13 mouse cellular contexts compared by ENCODE assay signal in genomic region chr4:155777816-155778215, GRCm38 (mm10). TPM values are rescaled to one million over a fixed set of nuclear protein-coding genes. Genes with fewer than 3 reads are reported as not detected.
DNase-seq lines count a peak whose midpoint lies in the region; ATAC-seq and TF ChIP-seq lines count a peak whose summit lies in the region.
"Had no signal": no experiment of that assay in that cellular context is flagged by ENCODE, and none has a peak within 500 bp of the region (broad histone marks: within the 10 kb centered on the region; RNA-seq: fewer than 3 reads in every experiment).

No protein-coding gene starts in this region.

- peak overlapping the region; percentile 28; the same call in 1 of the 2 replicates for H3K9ac ChIP-seq in heart, embryonic 13.5 days
- H3K9ac ChIP-seq in lung, embryonic 15.5 days, result no peak overlapping the region
- H3K9ac ChIP-seq: liver, embryonic 12.5 days had no signal

- H3K4me1 ChIP-seq in heart, embryonic 13.5 days, result peaks cover 65% of the 10 kb centered on the region
- peaks cover 48% of the 10 kb centered on the region for H3K4me1 ChIP-seq in lung, embryonic 15.5 days
- H3K4me1 ChIP-seq in lung, adult 2 months (ENCODE audit: control insufficient read depth, insufficient read depth, low read length), result peaks cover 9% of the 10 kb centered on the region
- H3K4me1 ChIP-seq in embryonic facial prominence, embryonic 10.5 days, result peaks cover 53% of the 10 kb centered on the region

- H3K27me3 ChIP-seq in heart, embryonic 13.5 days (replicated peaks), result peaks cover 22% of the 10 kb centered on the region
- peaks cover 16% of the 10 kb centered on the region for H3K27me3 ChIP-seq in lung, embryonic 15.5 days
- peaks cover 32% of the 10 kb centered on the region for H3K27me3 ChIP-seq in embryonic facial prominence, embryonic 10.5 days (replicated peaks; ENCODE audit: low read depth, poor library complexity, severe bottlenecking)

- no peak for DNase-seq in heart, adult 8-10 months (ENCODE audit: low spot score)
- no peak for DNase-seq in lung, adult 2 months
- DNase-seq in adipocyte (ENCODE audit: low spot score), result peak; percentile 78
- DNase-seq in embryonic facial prominence, embryonic 10.5 days (ENCODE audit: low spot score), result no peak
- DNase-seq: kidney, adult 11 months had no signal

- no peak overlapping the region for H3K4me3 ChIP-seq in heart, embryonic 13.5 days
- H3K4me3 ChIP-seq in lung, embryonic 15.5 days, result no peak overlapping the region
- no peak overlapping the region for H3K4me3 ChIP-seq in lung, adult 2 months (replicated peaks; ENCODE audit: extremely low read depth, low read depth, low read length)
- no peak overlapping the region for H3K4me3 ChIP-seq in embryonic facial prominence, embryonic 10.5 days
- H3K4me3 ChIP-seq: erythroblast, embryonic 14.5 days; liver, embryonic 12.5 days had no signal

- TF ChIP-seq CTCF in lung, adult 2 months (IDR thresholded peaks at IDR 0.05; ENCODE audit: insufficient read depth, low read length), result no peak

- no peak overlapping the region for H3K4me2 ChIP-seq in heart, embryonic 13.5 days
- H3K4me2 ChIP-seq in lung, embryonic 15.5 days, result no peak overlapping the region
- H3K4me2 ChIP-seq: liver, embryonic 12.5 days; midbrain, embryonic 11.5 days had no signal

- WGBS in heart, embryonic 13.5 days, result 40% methylated on average over 2 of the region's 2 CpGs
- WGBS in lung, embryonic 15.5 days, result 57% methylated on average over 2 of the region's 2 CpGs
- WGBS in lung, adult 2 months, result 63% methylated on average over 2 of the region's 2 CpGs
- 78% methylated on average over 2 of the region's 2 CpGs for WGBS in embryonic facial prominence, embryonic 10.5 days

- no peaks in the 10 kb centered on the region for H3K36me3 ChIP-seq in heart, embryonic 13.5 days
- H3K36me3 ChIP-seq in lung, embryonic 15.5 days, result no peaks in the 10 kb centered on the region
- H3K36me3 ChIP-seq in embryonic facial prominence, embryonic 10.5 days (replicated peaks), result no peaks in the 10 kb centered on the region
- H3K36me3 ChIP-seq: liver, embryonic 12.5 days had no signal

- peak overlapping the region; percentile 56; the same call in 1 of the 2 replicates for H3K27ac ChIP-seq in heart, embryonic 13.5 days (replicated peaks)
- 0 out of 2 replicates have a peak overlapping the region, but pooled peaks have one; percentile 20 for H3K27ac ChIP-seq in lung, embryonic 15.5 days
- 0 out of 2 replicates have a peak overlapping the region, but pooled peaks have one; percentile 48 for H3K27ac ChIP-seq in embryonic facial prominence, embryonic 10.5 days (replicated peaks)
- H3K27ac ChIP-seq: liver, embryonic 12.5 days had no signal

- no peak for ATAC-seq in heart, embryonic 13.5 days (ENCODE audit: extremely low read depth, insufficient number of reproducible peaks, low FRiP score, low TSS enrichment)
- ATAC-seq in lung, embryonic 15.5 days (ENCODE audit: borderline replicate concordance, extremely low read depth, low FRiP score, low TSS enrichment), result no peak
- ATAC-seq in frontal cortex, adult (ENCODE audit: low TSS enrichment), result no peak
- ATAC-seq: liver, embryonic 12.5 days had no signal

- no peaks in the 10 kb centered on the region for H3K9me3 ChIP-seq in heart, embryonic 13.5 days
- no peaks in the 10 kb centered on the region for H3K9me3 ChIP-seq in lung, embryonic 15.5 days
- H3K9me3 ChIP-seq in embryonic facial prominence, embryonic 10.5 days, result no peaks in the 10 kb centered on the region
- H3K9me3 ChIP-seq: liver, embryonic 12.5 days had no signal

- TF ChIP-seq POLR2A in lung, adult 2 months (IDR thresholded peaks at IDR 0.05; ENCODE audit: borderline replicate concordance, extremely low read depth, low read depth, low read length), result no peak

RNA-seq across cellular contexts. Expression of gene Vwa1, which starts 3.3 kb away (rescaled TPM):
- polyA plus RNA-seq in heart, embryonic 13.5 days (2015; fragmentation: Nextera tagmentation; extraction: Ambion mirVana), result 3.5 and 3.7 TPM in 2 replicates
- 1 to 10 TPM; 5.6 to 9.8 (median 8.1) TPM for total RNA-seq in heart, adult 8-10 months (2022)
- 10.5 and 11.0 TPM in 2 replicates for polyA plus RNA-seq in lung, embryonic 15.5 days (2015; fragmentation: Nextera tagmentation; extraction: Ambion mirVana)
- polyA plus RNA-seq in lung, adult 2 months (2012; rRNA removed), result 9.2 and 11.8 TPM in 2 replicates
- 8.6 and 9.3 TPM in 2 replicates for polyA plus RNA-seq in embryonic facial prominence, embryonic 10.5 days (2016; fragmentation: Nextera tagmentation; extraction: Ambion mirVana)
- polyA plus RNA-seq: erythroblast, embryonic 14.5 days had no signal

RNA-seq across cellular contexts. Expression of gene Tmem88b, which starts 7.9 kb away (rescaled TPM):
- polyA plus RNA-seq in heart, embryonic 13.5 days (2015; fragmentation: Nextera tagmentation; extraction: Ambion mirVana), result 4.2 and 5.3 TPM in 2 replicates
- total RNA-seq in heart, adult 8-10 months (2022), result 1 to 10 TPM in 1 of 4 experiments, under 1 TPM in 3; 0.66 to 1.1 (median 0.81) TPM
- 0.16 and 0.26 TPM in 2 replicates for polyA plus RNA-seq in lung, embryonic 15.5 days (2015; fragmentation: Nextera tagmentation; extraction: Ambion mirVana)
- 0.38 and 0.52 TPM in 2 replicates for polyA plus RNA-seq in lung, adult 2 months (2012; rRNA removed)
- 0.59 and 0.61 TPM in 2 replicates for polyA plus RNA-seq in embryonic facial prominence, embryonic 10.5 days (2016; fragmentation: Nextera tagmentation; extraction: Ambion mirVana)
- polyA plus RNA-seq: erythroblast, embryonic 14.5 days had no signal

RNA-seq across cellular contexts. Expression of gene Ankrd65, which starts 12.4 kb away (rescaled TPM):
- not detected in 2 replicates for polyA plus RNA-seq in heart, embryonic 13.5 days (2015; fragmentation: Nextera tagmentation; extraction: Ambion mirVana)
- not detected for total RNA-seq in heart, adult 8-10 months (2022)
- 0.20 TPM in 1 of 2 replicates, not detected in the other for polyA plus RNA-seq in lung, embryonic 15.5 days (2015; fragmentation: Nextera tagmentation; extraction: Ambion mirVana)
- 15.7 and 17.3 TPM in 2 replicates for polyA plus RNA-seq in lung, adult 2 months (2012; rRNA removed)
- 0.20 TPM in 1 of 2 replicates, not detected in the other for polyA plus RNA-seq in embryonic facial prominence, embryonic 10.5 days (2016; fragmentation: Nextera tagmentation; extraction: Ambion mirVana)
- total RNA-seq: left cerebral cortex, postnatal 25 days had no signal
- polyA plus RNA-seq: heart, embryonic 14.5 days; liver, embryonic 12.5 days; midbrain, embryonic 11.5 days had no signal

RNA-seq across cellular contexts. Expression of gene Atad3a, which starts 16.9 kb away (rescaled TPM):
- polyA plus RNA-seq in heart, embryonic 13.5 days (2015; fragmentation: Nextera tagmentation; extraction: Ambion mirVana), result 87.7 and 93.2 TPM in 2 replicates
- 10 to 100 TPM; 34.9 to 45.7 (median 40.8) TPM for total RNA-seq in heart, adult 8-10 months (2022)
- polyA plus RNA-seq in lung, embryonic 15.5 days (2015; fragmentation: Nextera tagmentation; extraction: Ambion mirVana), result 84.7 and 90.0 TPM in 2 replicates
- 44.5 and 48.4 TPM in 2 replicates for polyA plus RNA-seq in lung, adult 2 months (2012; rRNA removed)
- 132 and 137 TPM in 2 replicates for polyA plus RNA-seq in embryonic facial prominence, embryonic 10.5 days (2016; fragmentation: Nextera tagmentation; extraction: Ambion mirVana)

RNA-seq across cellular contexts. Expression of gene Mrpl20, which starts 24.9 kb away (rescaled TPM):
- polyA plus RNA-seq in heart, embryonic 13.5 days (2015; fragmentation: Nextera tagmentation; extraction: Ambion mirVana), result 138 and 157 TPM in 2 replicates
- total RNA-seq in heart, adult 8-10 months (2022), result 10 to 100 TPM; 78.5 to 86.8 (median 80.6) TPM
- 193 and 228 TPM in 2 replicates for polyA plus RNA-seq in lung, embryonic 15.5 days (2015; fragmentation: Nextera tagmentation; extraction: Ambion mirVana)
- polyA plus RNA-seq in lung, adult 2 months (2012; rRNA removed), result 36.9 and 40.0 TPM in 2 replicates
- 254 and 259 TPM in 2 replicates for polyA plus RNA-seq in embryonic facial prominence, embryonic 10.5 days (2016; fragmentation: Nextera tagmentation; extraction: Ambion mirVana)

Comparison
In these comparisons a context has a peak if more than half of its experiments do, and no peak if none do; other contexts are left out.
1. RNA of gene Ankrd65, which starts 12.4 kb away (polyA plus RNA-seq): 15.7 to 17.3 TPM in lung, adult 2 months; 0.20 TPM in lung, embryonic 15.5 days, not detected in heart, embryonic 13.5 days and 0.20 TPM in embryonic facial prominence, embryonic 10.5 days; every median in the first group is over 10 times any median in the second.
2. Peak in every context shown above with its lines, with median percentiles within 50 percentile points of each other: H3K27ac ChIP-seq.